Mouse (Mus musculus) small intestine, adult 2 months (tissue): ENCODE data around the gene Fam186b.
"Not testable (repeated sequence)": the region's sequence is repeated elsewhere in the genome, so short reads cannot be mapped to it uniquely, and the experiment has no call there.

Source experiments
- CTCF ChIP-seq: fragments of 200-500 bp; IDR thresholded peaks from 2 replicates; pipeline ENCODE4 v1.5.1; 2012; ENCODE audit warnings: low read depth, mild to moderate bottlenecking, control low read depth, inconsistent platforms, low read length, moderate library complexity, mixed read lengths; ENCODE audit not compliant: insufficient replicate concordance, insufficient read length; ENCODE audit errors: extremely low read depth
- POLR2A ChIP-seq: fragments of 200-500 bp; IDR thresholded peaks from 2 replicates; pipeline ENCODE4 v1.6.1; 2012; ENCODE audit warnings: low read depth, mild to moderate bottlenecking, control low read depth, inconsistent platforms, low read length, moderate library complexity

DNA sequence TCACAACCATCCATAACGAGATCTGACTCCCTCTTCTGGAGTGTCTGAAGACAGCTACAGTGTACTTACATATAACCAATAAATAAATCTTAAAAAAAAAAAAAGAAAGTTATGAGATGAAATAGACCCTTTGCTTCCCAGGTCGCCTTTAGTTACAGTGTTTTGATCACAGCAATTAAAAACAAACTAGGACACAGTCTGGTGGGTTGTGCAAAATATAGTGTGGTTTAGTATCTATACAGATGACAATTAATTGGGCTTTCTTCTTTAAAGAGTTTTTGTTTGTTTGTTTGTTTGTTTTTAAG is 42.6 kb downstream of the Fam186b start:
- TF ChIP-seq CTCF, POLR2A: not testable (repeated sequence)
